Mouse (Mus musculus): Measurements from ENCODE around the gene Pkp1. TPM values are rescaled to one million over a fixed set of nuclear protein-coding genes. Genes with fewer than 3 reads are reported as not detected.

Pkp1 gene
- polyA plus RNA-seq, 1 experiment from 2014 or later, result 5.7 TPM

GRCm38 (mm10) chr1:135838626-135839025 lies 80.4 kb downstream of the Pkp1 start:
- Histone ChIP-seq H3K9ac (replicated peaks; ENCODE audit: low read depth, low read length) (no peak overlapping the region), H3K9me3 (ENCODE audit: control insufficient read depth, low read depth, low read length) (no peaks in the 10 kb centered on the region), H3K36me3 (ENCODE audit: control insufficient read depth, insufficient read depth, low read length) (no peaks in the 10 kb centered on the region), H3K4me2 (replicated peaks; ENCODE audit: low read depth, low read length) (no peak overlapping the region), H3K4me1 (ENCODE audit: control insufficient read depth, insufficient read depth, low read length) (0 out of 2 replicates have a peak, but pooled peaks cover 8% of the 10 kb centered on the region), H3K27me3 (ENCODE audit: control insufficient read depth, insufficient read depth, low read length) (no peaks in the 10 kb centered on the region), H3K4me3 (ENCODE audit: low read depth, low read length) (no peak overlapping the region), H3K27ac (ENCODE audit: low read length) (no peak overlapping the region)
- 63% methylated on average over 4 of the region's 4 CpGs for WGBS
- ATAC-seq (ENCODE audit: insufficient number of reproducible peaks, insufficient read depth, low FRiP score, low read depth), result no peak

- no peaks in the 10 kb centered on the region for H3K36me3 ChIP-seq (ENCODE audit: control insufficient read depth, insufficient read depth, low read length)
- ATAC-seq (ENCODE audit: insufficient number of reproducible peaks, insufficient read depth, low FRiP score, low read depth), result no peak
- no peak within 1 kb of the TSS for H3K27ac ChIP-seq (ENCODE audit: low read length)
- no peaks in the 10 kb centered on the region for H3K9me3 ChIP-seq (ENCODE audit: control insufficient read depth, low read depth, low read length)
- no peak within 1 kb of the TSS for H3K9ac ChIP-seq (replicated peaks; ENCODE audit: low read depth, low read length)
- 31% methylated on average over 9 of the region's 9 CpGs for WGBS
- H3K27me3 ChIP-seq (ENCODE audit: control insufficient read depth, insufficient read depth, low read length), result no peaks in the 10 kb centered on the region
- no peak within 1 kb of the TSS for H3K4me3 ChIP-seq (ENCODE audit: low read depth, low read length)
- H3K4me2 ChIP-seq (replicated peaks; ENCODE audit: low read depth, low read length), result no peak within 1 kb of the TSS
- 0 out of 2 replicates have a peak, but pooled peaks cover 8% of the 10 kb centered on the region for H3K4me1 ChIP-seq (ENCODE audit: control insufficient read depth, insufficient read depth, low read length)
Measured at GRCm38 (mm10) chr1:135835716-135836483, 83.1 kb downstream of the Pkp1 start, which contains the start of gene Tnnt2. Tnnt2 (plus strand) TSS chr1:135836354.

- H3K4me3 ChIP-seq (ENCODE audit: low read depth, low read length), result no peak overlapping the region
- 88% methylated on average over 8 of the region's 8 CpGs for WGBS
Measured at GRCm38 (mm10) chr1:135834983-135835382, 84.0 kb downstream of the Pkp1 start.

GRCm38 (mm10) chr1:135834206-135834859 lies 84.7 kb downstream of the Pkp1 start:
- WGBS, result 60% methylated on average over 6 of the region's 6 CpGs
- Histone ChIP-seq H3K27ac (ENCODE audit: low read length) (no peak overlapping the region), H3K4me3 (ENCODE audit: low read depth, low read length) (no peak overlapping the region), H3K27me3 (ENCODE audit: control insufficient read depth, insufficient read depth, low read length) (no peaks in the 10 kb centered on the region), H3K36me3 (ENCODE audit: control insufficient read depth, insufficient read depth, low read length) (no peaks in the 10 kb centered on the region), H3K9ac (replicated peaks; ENCODE audit: low read depth, low read length) (no peak overlapping the region), H3K9me3 (ENCODE audit: control insufficient read depth, low read depth, low read length) (no peaks in the 10 kb centered on the region), H3K4me1 (ENCODE audit: control insufficient read depth, insufficient read depth, low read length) (0 out of 2 replicates have a peak, but pooled peaks cover 8% of the 10 kb centered on the region), H3K4me2 (replicated peaks; ENCODE audit: low read depth, low read length) (no peak overlapping the region)
- no peak for ATAC-seq (ENCODE audit: insufficient number of reproducible peaks, insufficient read depth, low FRiP score, low read depth)

More at GRCm38 (mm10) chr1:135834983-135835382, 84.0 kb downstream of the Pkp1 start:
- Histone ChIP-seq H3K27ac (ENCODE audit: low read length) (no peak overlapping the region), H3K4me2 (replicated peaks; ENCODE audit: low read depth, low read length) (no peak overlapping the region), H3K4me1 (ENCODE audit: control insufficient read depth, insufficient read depth, low read length) (0 out of 2 replicates have a peak, but pooled peaks cover 8% of the 10 kb centered on the region), H3K36me3 (ENCODE audit: control insufficient read depth, insufficient read depth, low read length) (no peaks in the 10 kb centered on the region), H3K9me3 (ENCODE audit: control insufficient read depth, low read depth, low read length) (no peaks in the 10 kb centered on the region), H3K27me3 (ENCODE audit: control insufficient read depth, insufficient read depth, low read length) (no peaks in the 10 kb centered on the region), H3K9ac (replicated peaks; ENCODE audit: low read depth, low read length) (no peak overlapping the region)
- ATAC-seq (ENCODE audit: insufficient number of reproducible peaks, insufficient read depth, low FRiP score, low read depth), result no peak

GRCm38 (mm10) chr1:135828918-135829317 lies 90.1 kb downstream of the Pkp1 start:
- no peak overlapping the region for H3K9ac ChIP-seq (replicated peaks; ENCODE audit: low read depth, low read length)
- no peak overlapping the region for H3K27ac ChIP-seq (ENCODE audit: low read length)
- H3K4me1 ChIP-seq (ENCODE audit: control insufficient read depth, insufficient read depth, low read length), result no peaks in the 10 kb centered on the region
- no peak for ATAC-seq (ENCODE audit: insufficient number of reproducible peaks, insufficient read depth, low FRiP score, low read depth)
- no peak overlapping the region for H3K4me2 ChIP-seq (replicated peaks; ENCODE audit: low read depth, low read length)
- no peaks in the 10 kb centered on the region for H3K9me3 ChIP-seq (ENCODE audit: control insufficient read depth, low read depth, low read length)
- H3K36me3 ChIP-seq (ENCODE audit: control insufficient read depth, insufficient read depth, low read length), result no peaks in the 10 kb centered on the region
- no peak overlapping the region for H3K4me3 ChIP-seq (ENCODE audit: low read depth, low read length)
- 28% methylated on average over 1 of the region's 1 CpGs for WGBS
- H3K27me3 ChIP-seq (ENCODE audit: control insufficient read depth, insufficient read depth, low read length), result no peaks in the 10 kb centered on the region

- 75% methylated on average over 7 of the region's 7 CpGs for WGBS
- ATAC-seq (ENCODE audit: insufficient number of reproducible peaks, insufficient read depth, low FRiP score, low read depth), result no peak
- Histone ChIP-seq H3K27ac (ENCODE audit: low read length) (no peak overlapping the region), H3K9me3 (ENCODE audit: control insufficient read depth, low read depth, low read length) (no peaks in the 10 kb centered on the region), H3K36me3 (ENCODE audit: control insufficient read depth, insufficient read depth, low read length) (no peaks in the 10 kb centered on the region), H3K4me2 (replicated peaks; ENCODE audit: low read depth, low read length) (peak overlapping the region; percentile 97), H3K4me3 (ENCODE audit: low read depth, low read length) (no peak overlapping the region), H3K4me1 (ENCODE audit: control insufficient read depth, insufficient read depth, low read length) (peaks cover 10% of the 10 kb centered on the region; the same call in 1 of the 2 replicates), H3K27me3 (ENCODE audit: control insufficient read depth, insufficient read depth, low read length) (peaks cover 17% of the 10 kb centered on the region; the same call in 1 of the 2 replicates), H3K9ac (replicated peaks; ENCODE audit: low read depth, low read length) (no peak overlapping the region)
Measured at GRCm38 (mm10) chr1:135821780-135822179, 97.2 kb downstream of the Pkp1 start.

Other genes with a start within 250 kb of the Pkp1 start
- 232 and 265 TPM in 2 replicates for gene Csrp1, start 199.1 kb downstream of the Pkp1 start, polyA plus RNA-seq (2014; fragmentation: Nextera tagmentation; extraction: Ambion mirVana)
- 82.1 and 86.8 TPM in 2 replicates for gene Phlda3, start 153.1 kb downstream of the Pkp1 start, polyA plus RNA-seq (2014; fragmentation: Nextera tagmentation; extraction: Ambion mirVana)
- 1.9 and 3.2 TPM in 2 replicates for gene Tnni1, start 139.8 kb downstream of the Pkp1 start, polyA plus RNA-seq (2014; fragmentation: Nextera tagmentation; extraction: Ambion mirVana)
- gene Lad1, start 100.6 kb downstream of the Pkp1 start, polyA plus RNA-seq (2014; fragmentation: Nextera tagmentation; extraction: Ambion mirVana), result 58.2 and 60.5 TPM in 2 replicates
- 10.4 and 14.6 TPM in 2 replicates for gene Tnnt2, start 82.9 kb downstream of the Pkp1 start, polyA plus RNA-seq (2014; fragmentation: Nextera tagmentation; extraction: Ambion mirVana)
- 0.13 and 0.19 TPM in 2 replicates for gene Igfn1, start 87.1 kb upstream of the Pkp1 start, polyA plus RNA-seq (2014; fragmentation: Nextera tagmentation; extraction: Ambion mirVana)
- 127 and 136 TPM in 2 replicates for gene Tmem9, start 88.9 kb upstream of the Pkp1 start, polyA plus RNA-seq (2014; fragmentation: Nextera tagmentation; extraction: Ambion mirVana)
- 0.97 and 1.2 TPM in 2 replicates for gene Ascl5, start 131.6 kb upstream of the Pkp1 start, polyA plus RNA-seq (2014; fragmentation: Nextera tagmentation; extraction: Ambion mirVana)
- not detected in 2 replicates for gene Cacna1s, start 133.5 kb upstream of the Pkp1 start, polyA plus RNA-seq (2014; fragmentation: Nextera tagmentation; extraction: Ambion mirVana)
- gene Kif21b, start 212.2 kb upstream of the Pkp1 start, polyA plus RNA-seq (2014; fragmentation: Nextera tagmentation; extraction: Ambion mirVana), result 3.2 and 4.4 TPM in 2 replicates